Mouse (Mus musculus) gastrocnemius, postnatal 10 days (tissue): ENCODE measurements around the gene Gng10. TPM values are rescaled to one million over a fixed set of nuclear protein-coding genes. Genes with fewer than 3 reads are reported as not detected.

Experiments
- DNase-seq: peaks from one replicate; pipeline ENCODE4 v3.0.0; 2021; ENCODE audit warnings: mixed read lengths
- total RNA-seq, 2 experiments: library from RNA; stranded (reverse); gene quantifications; 2 replicates each; pipeline ENCODE4 v1.2.3; 2021

The Gng10 gene
- total RNA-seq, 2 experiments from 2014 or later: 27.3 to 32.5 TPM

DNA sequence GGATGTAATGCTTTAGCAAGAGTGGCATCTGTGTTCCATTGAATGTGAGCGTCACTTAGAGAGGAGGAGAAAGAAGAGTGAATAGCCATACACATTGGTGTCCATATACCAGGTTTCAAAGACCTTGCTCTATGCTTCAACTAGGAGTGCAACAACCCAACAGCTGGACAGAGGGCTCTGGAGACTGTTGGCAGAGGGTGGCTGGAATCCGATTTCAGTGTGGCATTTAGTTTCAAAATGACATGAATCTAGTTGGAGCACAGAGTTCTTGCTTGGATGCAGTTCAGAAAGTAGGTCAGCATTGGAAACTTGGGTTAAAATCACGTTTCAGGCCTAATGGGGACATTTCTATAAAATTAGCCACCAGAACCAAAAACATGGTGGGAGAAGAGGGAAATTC is 19.7 kb upstream of the Gng10 start:
- DNase-seq: no peak

DNA sequence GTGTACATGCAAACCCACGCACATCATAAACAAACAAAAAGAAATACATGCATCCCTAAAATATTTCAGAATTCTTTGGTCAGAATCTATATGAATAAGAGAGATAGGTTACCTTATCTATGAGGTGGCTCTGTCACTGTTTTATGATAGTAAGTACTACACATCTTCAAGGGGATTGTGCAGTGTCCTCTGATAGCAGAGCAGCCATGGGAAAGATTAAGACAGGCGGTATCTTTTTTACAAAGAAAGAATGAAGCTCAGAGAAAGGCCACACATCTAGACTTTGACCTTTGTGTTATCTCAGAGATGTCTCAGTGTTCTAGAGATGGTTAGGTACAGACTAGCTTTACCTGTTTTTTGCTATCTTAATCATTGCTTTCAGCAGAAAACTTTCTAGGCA is 18.0 kb upstream of the Gng10 start:
- no peak for DNase-seq

DNA sequence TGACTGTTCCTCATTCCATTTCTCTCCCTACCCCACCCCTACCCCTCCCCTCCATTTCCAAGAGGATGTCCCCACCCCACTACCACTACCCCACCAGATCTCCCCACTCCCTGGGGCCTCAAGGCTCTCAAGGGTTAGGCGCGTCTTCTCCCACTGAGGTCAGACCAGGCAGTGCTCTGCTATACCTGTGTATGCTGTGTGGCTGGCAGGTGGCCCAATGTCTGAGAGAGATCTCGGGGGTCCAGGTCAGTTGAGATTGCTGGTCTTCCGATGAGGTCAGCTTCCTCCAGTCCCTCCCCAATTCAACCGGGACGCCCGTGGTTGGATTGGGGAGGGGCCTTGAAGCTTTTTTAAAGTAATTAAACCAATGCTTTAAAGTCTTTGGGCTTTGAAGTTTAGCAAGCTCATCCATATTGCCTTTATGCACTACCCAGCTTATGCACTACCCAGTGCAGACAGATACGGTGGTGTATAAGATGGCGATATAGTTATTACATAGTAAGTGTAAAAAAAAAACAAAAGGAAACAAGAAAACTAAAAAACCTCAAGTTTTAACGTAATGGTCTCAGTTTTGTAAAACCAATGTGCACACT is 467 bp upstream of the Gng10 start:
- DNase-seq: peak; percentile 19

DNA sequence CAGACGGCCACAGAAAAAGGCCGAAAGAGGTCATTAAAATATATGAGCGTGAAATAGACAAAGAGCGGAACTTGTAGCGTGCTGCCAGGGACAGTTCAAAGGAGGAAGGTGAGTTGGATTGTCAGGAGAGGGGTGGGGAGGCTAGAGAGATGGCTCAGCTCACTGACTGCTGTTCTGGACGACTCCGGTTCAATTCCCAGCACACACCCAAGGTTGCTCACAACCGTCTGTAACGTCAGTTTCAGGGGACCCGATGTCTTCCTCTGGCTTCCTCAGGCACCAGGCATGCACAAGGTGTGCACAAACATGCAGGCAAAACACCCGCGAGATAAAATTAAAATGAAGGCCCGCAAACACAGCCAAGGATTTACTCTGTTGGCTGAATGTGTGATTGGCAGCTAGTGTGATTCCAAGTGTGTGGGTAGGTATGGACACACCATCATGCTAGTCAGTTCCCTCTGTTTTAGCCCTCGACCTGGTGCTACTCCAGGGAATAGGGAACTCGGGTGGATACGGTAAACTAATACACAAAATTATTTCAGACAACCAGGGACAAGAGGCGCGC is 980 bp downstream of the Gng10 start:
- no peak for DNase-seq

DNA sequence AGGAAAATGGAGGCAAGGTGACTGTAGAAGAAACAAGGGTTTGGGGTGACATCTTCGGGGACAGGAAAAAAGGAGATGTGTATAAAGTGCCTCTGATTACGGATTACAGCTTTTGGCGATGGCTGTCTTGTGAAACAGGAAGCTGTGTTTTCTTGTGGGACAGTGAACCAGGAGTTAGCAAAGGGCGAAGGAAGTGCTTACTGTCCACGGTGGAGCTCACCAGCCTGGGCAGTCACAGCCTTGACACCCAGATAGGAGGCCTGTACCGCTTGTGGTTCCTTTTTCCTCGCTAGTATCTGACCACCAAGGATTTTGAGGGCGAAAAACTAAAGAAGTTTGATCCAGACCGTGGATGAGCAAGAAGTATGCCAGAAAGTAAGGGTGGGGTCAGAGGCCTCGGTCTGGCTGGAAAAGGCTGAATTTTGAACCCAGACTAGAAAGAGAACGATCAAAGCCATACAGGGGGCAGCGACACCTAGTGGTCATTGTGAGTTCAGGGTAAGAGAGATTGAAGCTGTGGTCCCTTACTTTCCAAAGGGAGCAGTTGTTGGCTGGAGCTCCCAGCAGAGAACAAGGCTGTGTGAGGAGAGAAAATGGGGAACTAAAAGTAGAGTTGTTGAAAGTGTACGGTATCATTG is 1.7 kb downstream of the Gng10 start:
- peak; percentile 71 for DNase-seq

DNA sequence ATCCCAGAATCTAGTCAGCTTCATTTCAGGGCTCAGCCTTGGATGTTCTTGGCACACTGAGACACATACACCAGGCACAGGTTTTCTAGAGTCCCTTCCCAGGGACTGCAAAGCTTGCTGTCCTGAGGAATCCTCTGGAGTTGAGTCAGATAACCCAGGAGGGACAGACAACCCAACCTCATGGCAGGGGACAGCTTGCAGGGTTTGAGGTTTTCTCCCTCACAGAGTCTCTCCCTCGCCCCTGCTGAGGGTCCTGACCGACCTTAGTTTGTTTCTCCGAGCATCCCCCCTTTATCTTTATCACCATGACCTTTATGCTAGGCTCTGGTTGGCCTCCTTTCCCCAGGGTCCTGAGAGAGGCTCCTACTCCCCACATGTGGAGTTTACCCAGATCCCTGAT is 2.6 kb downstream of the Gng10 start:
- DNase-seq: no peak

DNA sequence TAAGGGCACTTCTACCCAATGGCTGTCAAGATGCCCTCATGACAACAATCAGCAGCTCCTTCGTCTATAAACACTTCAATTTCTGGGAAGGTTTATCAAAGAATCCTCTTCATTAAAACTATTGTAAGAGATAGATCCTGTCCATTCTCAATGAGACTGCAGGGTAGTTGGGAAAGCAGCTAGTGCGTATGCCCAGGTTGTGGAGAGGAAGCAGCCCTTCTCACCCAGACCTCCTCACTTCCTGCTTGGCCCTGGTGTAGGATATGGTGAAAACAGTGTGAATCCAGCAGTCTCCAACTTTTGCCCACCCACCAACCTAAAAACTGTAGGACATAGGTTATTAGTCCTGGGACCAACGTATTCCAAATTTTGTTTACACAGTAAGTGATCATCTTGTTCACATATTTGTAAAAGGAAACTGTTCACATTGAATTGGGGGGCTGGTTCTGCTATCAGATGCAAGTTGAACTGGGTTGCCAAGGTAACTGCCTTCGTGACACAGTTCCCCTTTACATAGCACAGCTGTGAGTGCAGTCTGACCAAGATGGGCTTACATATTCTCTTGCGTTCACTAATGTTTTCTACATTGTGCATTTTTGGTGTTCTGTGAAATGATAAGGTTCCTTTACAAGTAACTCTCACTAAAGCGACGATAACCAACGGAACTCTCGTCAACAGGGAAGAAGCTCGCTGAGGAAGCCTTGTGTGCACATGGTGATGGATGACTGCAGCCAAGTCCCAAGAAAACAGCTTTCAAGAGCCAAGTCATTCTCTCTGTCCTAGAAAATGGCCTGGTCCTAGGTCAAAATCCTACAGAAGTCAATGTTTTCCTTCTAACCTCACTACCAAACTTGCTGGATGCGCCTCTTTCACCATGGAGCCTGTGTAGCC is 5.8 kb downstream of the Gng10 start:
- DNase-seq: no peak

DNA sequence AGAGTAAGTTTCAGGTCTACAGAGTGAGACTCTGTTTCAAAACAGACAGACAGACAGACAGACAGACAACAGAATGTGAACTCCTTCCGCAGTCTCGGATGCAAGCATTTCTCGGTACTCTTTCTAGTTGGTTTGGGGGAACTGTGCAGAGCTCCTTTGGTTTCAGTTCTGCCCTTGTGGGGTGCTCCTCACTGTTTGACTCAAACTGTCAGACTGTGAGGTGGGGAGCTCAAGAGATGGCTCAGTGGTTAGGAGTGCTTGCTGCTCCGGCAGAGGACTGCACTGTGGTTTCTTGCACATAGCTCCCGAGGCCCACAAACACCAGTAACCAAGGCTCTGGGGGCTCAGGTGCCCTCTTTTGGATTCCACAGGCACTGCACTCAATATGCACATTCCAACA is 8.2 kb downstream of the Gng10 start:
- DNase-seq: no peak

DNA sequence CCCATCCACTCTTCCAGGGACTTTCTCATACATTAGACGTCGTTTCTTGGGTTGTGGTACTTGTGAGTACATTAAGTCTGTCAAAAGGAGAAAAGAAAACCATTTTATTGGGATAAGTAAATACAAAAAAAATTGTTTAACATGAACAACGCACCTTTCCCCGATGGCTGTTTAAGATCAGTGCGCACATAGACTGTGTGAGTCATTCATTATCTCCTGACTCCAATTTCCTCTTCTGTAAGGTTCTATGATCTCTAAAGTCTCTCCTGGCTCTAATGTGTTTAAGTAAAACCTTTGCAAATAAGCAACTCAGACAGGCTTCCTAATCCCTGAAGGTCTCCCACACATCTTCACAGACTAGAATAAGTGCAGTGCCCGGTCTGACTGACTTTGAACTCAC is 9.0 kb downstream of the Gng10 start:
- DNase-seq: no peak

DNA sequence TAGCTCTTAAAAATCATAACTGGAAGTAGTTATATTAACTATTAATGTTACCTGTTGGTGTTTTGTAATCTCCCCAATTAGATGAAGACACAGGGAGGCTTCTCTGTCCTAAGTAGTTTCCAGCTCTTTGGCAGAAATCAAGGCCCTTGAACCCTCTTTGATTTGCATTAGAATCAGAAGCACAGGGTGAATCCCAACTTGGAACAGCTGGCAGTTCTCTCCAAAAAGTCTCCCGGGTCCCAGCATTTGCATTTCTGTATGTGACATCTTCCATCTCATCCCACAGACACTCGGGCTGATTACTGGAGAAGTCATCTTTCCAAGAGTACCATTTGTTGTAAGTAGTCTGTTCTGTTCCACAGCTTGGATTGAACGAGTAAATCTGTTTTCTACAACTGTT is 12.3 kb downstream of the Gng10 start:
- DNase-seq: no peak

DNA sequence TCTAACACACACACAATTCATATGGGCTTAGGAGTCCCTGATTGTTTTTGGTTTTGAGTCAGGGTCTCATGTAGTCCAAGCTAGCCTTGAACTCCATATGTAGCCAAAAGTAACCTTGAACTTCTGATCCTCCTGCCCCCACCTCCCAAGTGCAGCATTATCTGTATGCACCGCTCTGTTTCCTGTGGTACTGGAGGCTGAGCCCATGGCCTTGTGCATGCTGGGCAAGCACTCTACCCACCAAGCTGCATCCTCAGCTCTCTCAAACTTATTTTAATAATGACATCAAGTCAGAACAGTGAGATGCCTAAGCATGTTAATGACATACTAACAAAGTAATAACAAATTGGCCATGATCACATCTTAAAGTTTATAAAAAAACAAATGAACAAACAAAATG is 16.2 kb downstream of the Gng10 start:
- no peak for DNase-seq

DNA sequence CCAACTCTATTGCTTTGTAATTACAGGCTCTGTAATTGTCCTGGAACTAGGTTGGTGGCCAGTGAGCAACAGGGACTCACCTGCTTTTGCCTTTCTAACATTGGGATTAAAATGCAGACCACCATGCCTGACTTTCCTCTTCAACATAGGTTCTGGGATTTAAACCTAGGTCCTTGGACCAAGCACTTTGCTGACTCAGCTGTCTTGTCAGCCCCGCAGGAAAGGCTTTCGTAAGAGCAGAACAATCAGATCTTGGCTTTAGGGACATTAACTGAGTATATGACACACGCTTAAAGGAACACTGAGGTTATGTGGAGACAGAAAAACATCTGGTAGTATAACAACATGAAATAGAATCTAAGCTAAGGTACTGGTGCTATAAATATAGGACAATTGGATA is 23.0 kb downstream of the Gng10 start:
- DNase-seq: no peak

DNA sequence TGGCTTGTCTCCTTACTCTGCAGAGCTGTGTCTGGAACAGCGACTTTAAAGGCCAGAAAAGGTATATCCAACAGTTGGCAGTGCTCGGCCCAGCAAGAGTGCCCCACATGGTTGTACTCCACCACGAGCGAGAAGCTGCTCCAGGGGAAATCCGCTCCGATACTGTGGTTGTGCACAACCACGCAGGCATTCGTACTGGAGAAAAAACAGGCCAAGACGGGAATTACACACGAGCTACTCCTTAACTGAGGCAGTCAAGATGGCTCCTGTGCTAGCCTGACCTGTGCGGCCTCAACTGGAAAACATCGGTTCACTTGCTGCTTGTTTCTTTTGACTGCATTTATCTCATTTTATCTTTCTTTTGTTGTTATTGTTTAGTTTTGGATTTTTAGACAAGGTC is 27.6 kb downstream of the Gng10 start:
- DNase-seq: no peak

DNA sequence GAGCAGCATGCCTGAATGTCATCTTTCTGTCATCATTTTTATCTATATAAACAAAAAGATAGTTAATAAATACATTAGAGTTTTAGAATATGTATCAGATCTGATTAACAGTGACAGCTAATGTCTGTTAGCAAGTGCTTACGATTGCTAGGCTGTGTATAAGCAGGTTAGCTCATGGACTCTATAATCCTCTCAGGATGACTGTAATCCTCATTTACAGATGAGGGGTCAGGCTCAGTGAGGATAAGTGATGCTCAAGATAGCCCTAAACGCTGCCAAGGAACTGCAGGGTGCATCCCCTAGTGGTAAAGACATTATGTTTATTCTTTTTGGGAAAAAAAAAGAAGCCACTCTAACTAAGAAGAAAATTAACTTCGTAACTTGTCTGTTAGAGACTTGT is 34.4 kb downstream of the Gng10 start:
- DNase-seq: no peak

DNA sequence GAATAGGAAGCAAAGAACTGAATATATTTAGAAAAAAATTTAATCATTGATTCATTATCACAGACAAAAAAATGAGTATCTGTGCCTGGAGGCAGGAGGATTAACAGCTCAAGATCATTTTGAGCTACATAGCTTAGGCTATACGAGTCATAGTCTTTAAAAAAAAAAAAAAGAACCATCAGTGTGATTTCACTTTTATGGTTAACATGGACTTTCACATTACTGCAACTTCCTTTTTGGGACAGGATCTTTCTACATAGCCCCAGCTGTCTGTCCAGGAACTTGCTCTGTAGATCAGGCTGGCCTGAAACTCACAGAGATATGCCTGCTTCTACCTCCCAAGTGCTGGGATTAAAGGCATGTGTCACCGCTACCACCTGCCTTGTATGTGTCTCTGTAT is 48.5 kb downstream of the Gng10 start:
- DNase-seq: no peak

DNA sequence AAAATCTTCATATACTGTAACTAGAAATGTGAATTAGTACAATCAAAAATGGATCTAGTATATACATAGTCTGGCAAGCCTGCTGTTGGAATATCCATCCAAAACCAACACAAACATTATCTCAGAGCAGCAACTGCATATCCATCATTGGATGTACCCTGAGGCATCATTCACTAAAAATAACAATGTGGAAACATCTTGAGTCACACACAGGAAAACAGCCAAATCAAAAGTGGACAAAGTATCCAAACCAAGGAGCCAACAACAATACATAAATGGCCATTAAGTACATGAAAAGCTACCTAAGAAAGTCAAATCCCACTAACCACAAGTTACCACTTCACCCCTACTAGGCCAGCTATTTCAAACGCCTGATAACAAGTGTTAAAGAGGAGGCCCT is 54.5 kb downstream of the Gng10 start:
- no peak for DNase-seq

Other genes starting within 250 kb of the Gng10 start
- under 1 TPM; 0.14 TPM for gene Olfr267, start 247.4 kb upstream of the Gng10 start, total RNA-seq
- gene Ecpas, start 122.3 kb upstream of the Gng10 start, total RNA-seq: 100 to 1,000 TPM; 218 to 227 TPM
- under 1 TPM; 0.21 to 0.25 TPM for gene Zkscan16, start 91.5 kb upstream of the Gng10 start, total RNA-seq
- gene Ptgr1, start 48.0 kb upstream of the Gng10 start, total RNA-seq: 1 to 10 TPM; 4.7 to 5.1 TPM
- gene Dnajc25, start 40.0 kb upstream of the Gng10 start, total RNA-seq: 10 to 100 TPM; 11.3 to 13.7 TPM
- 1 to 10 TPM in 1 of 2 experiments, not detected in 1; 1.3 TPM for gene Gm20503, start 31.9 kb upstream of the Gng10 start, total RNA-seq
- not detected for gene AI481877, start 103.9 kb downstream of the Gng10 start, total RNA-seq
- gene Ugcg, start 154.2 kb downstream of the Gng10 start, total RNA-seq: 10 to 100 TPM; 14.2 to 19.7 TPM